ENCODE assay signal across 29 mouse cellular contexts in the genomic region with DNA sequence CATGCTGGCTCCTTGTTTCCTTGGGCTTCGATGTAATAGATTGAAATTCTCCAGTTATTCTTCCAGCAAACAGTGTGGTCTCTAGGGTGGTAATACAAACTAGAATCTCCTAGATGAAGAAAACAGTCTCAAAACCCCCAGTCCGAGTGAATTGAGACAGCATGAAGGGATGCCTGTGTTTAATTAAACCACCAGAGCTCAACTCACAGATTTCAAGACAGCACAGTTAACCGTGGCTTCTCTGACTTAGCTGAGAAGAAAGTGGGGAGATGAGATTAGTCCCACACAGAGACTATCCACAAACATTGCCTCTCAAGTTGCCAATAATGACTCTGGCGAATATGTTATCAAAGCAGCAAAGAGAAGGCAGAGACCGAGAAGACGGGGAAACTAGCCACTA.
DNase-seq lines count a peak whose midpoint lies in the region; ATAC-seq and TF ChIP-seq lines count a peak whose summit lies in the region.
"Had no signal": no experiment of that assay in that cellular context is flagged by ENCODE, and none has a peak within 500 bp of the region (broad histone marks: within the 10 kb centered on the region; RNA-seq: fewer than 3 reads in every experiment).

No protein-coding gene starts in this region.

- TF ChIP-seq POLR2A in brain, embryonic 14.5 days (IDR thresholded peaks at IDR 0.05; ENCODE audit: borderline replicate concordance, extremely low read depth, insufficient read depth, insufficient read length, poor library complexity, severe bottlenecking), result no peak

- no peak for TF ChIP-seq CTCF in brain, embryonic 14.5 days (IDR thresholded peaks at IDR 0.05; ENCODE audit: borderline replicate concordance, extremely low read depth, insufficient read depth, insufficient read length)

- no peak overlapping the region for H3K9ac ChIP-seq in midbrain, embryonic 11.5 days (ENCODE audit: low read length)
- no peak overlapping the region for H3K9ac ChIP-seq in midbrain, embryonic 15.5 days
- no peak overlapping the region for H3K9ac ChIP-seq in embryonic facial prominence, embryonic 11.5 days (replicated peaks; ENCODE audit: low read length)
- no peak overlapping the region for H3K9ac ChIP-seq in forebrain, embryonic 11.5 days (ENCODE audit: low read length)
- no peak overlapping the region for H3K9ac ChIP-seq in hindbrain, embryonic 11.5 days (ENCODE audit: low read depth, low read length)
- H3K9ac ChIP-seq: embryonic facial prominence, embryonic 12.5 days; embryonic facial prominence, embryonic 15.5 days; forebrain, embryonic 13.5 days; forebrain, embryonic 15.5 days; forebrain, postnatal 0 days had no signal

- H3K4me1 ChIP-seq in midbrain, embryonic 11.5 days (ENCODE audit: control insufficient read depth, insufficient read depth, low read length), result peaks cover 8% of the 10 kb centered on the region
- H3K4me1 ChIP-seq in midbrain, embryonic 15.5 days, result no peaks in the 10 kb centered on the region
- H3K4me1 ChIP-seq in embryonic facial prominence, embryonic 11.5 days (ENCODE audit: control insufficient read depth, insufficient read depth, low read length), result no peaks in the 10 kb centered on the region
- H3K4me1 ChIP-seq in forebrain, embryonic 11.5 days (replicated peaks; ENCODE audit: control insufficient read depth, insufficient read depth, low read length), result no peaks in the 10 kb centered on the region
- H3K4me1 ChIP-seq in hindbrain, embryonic 11.5 days (replicated peaks; ENCODE audit: control insufficient read depth, insufficient read depth, low read length), result no peaks in the 10 kb centered on the region
- H3K4me1 ChIP-seq: forebrain, embryonic 13.5 days; forebrain, embryonic 15.5 days had no signal

- no peaks in the 10 kb centered on the region for H3K27me3 ChIP-seq in midbrain, embryonic 11.5 days (ENCODE audit: control insufficient read depth, insufficient read depth, low read length)
- H3K27me3 ChIP-seq in midbrain, embryonic 15.5 days (replicated peaks), result no peaks in the 10 kb centered on the region
- H3K27me3 ChIP-seq in embryonic facial prominence, embryonic 11.5 days (ENCODE audit: control insufficient read depth, insufficient read depth, low read length), result no peaks in the 10 kb centered on the region
- no peaks in the 10 kb centered on the region for H3K27me3 ChIP-seq in forebrain, embryonic 11.5 days (ENCODE audit: control insufficient read depth, insufficient read depth, low read length)
- H3K27me3 ChIP-seq in hindbrain, embryonic 11.5 days (ENCODE audit: control insufficient read depth, insufficient read depth, low read length), result no peaks in the 10 kb centered on the region
- H3K27me3 ChIP-seq: CH12.LX; embryonic facial prominence, embryonic 12.5 days; embryonic facial prominence, embryonic 15.5 days; forebrain, embryonic 13.5 days; forebrain, embryonic 15.5 days; Patski had no signal

- ATAC-seq in midbrain, embryonic 11.5 days (ENCODE audit: low FRiP score), result no peak
- no peak for ATAC-seq in midbrain, embryonic 15.5 days (replicated peaks)
- no peak for ATAC-seq in embryonic facial prominence, embryonic 11.5 days (replicated peaks; ENCODE audit: insufficient number of reproducible peaks, low FRiP score, low TSS enrichment, low read depth)
- ATAC-seq in forebrain, embryonic 11.5 days (replicated peaks; ENCODE audit: low FRiP score), result no peak
- ATAC-seq in hindbrain, embryonic 11.5 days (ENCODE audit: low FRiP score), result no peak
- ATAC-seq: activated CD4-positive, CD25-positive, alpha-beta regulatory T cell, adult 4 months; CD4-positive, CD25-positive, alpha-beta regulatory T cell, adult 4 months; forebrain, embryonic 13.5 days; forebrain, embryonic 15.5 days; forebrain, postnatal 0 days; Patski had no signal

- no peaks in the 10 kb centered on the region for H3K9me3 ChIP-seq in midbrain, embryonic 11.5 days (ENCODE audit: control insufficient read depth, low read length)
- no peaks in the 10 kb centered on the region for H3K9me3 ChIP-seq in midbrain, embryonic 15.5 days
- no peaks in the 10 kb centered on the region for H3K9me3 ChIP-seq in embryonic facial prominence, embryonic 11.5 days (replicated peaks; ENCODE audit: control insufficient read depth, low read length)
- H3K9me3 ChIP-seq in forebrain, embryonic 11.5 days (ENCODE audit: control insufficient read depth, low read length), result no peaks in the 10 kb centered on the region
- no peaks in the 10 kb centered on the region for H3K9me3 ChIP-seq in hindbrain, embryonic 11.5 days (ENCODE audit: control insufficient read depth, low read length)
- H3K9me3 ChIP-seq: embryonic facial prominence, embryonic 12.5 days; embryonic facial prominence, embryonic 15.5 days; forebrain, embryonic 15.5 days had no signal

- 25% methylated on average over 6 of the region's 6 CpGs for whole genome bisulfite sequencing in midbrain, embryonic 11.5 days
- 37% methylated on average over 6 of the region's 6 CpGs for WGBS in midbrain, embryonic 15.5 days
- WGBS in embryonic facial prominence, embryonic 11.5 days, result 31% methylated on average over 6 of the region's 6 CpGs
- 50% methylated on average over 6 of the region's 6 CpGs for WGBS in forebrain, embryonic 11.5 days
- WGBS in hindbrain, embryonic 11.5 days, result 68% methylated on average over 6 of the region's 6 CpGs

- intact Hi-C loops in heart, postnatal 10 days (cut with DNase I), result loop anchor here (5.0 kb wide), 2 partner anchors 56 to 199 kb away; no protein-coding TSS in a partner anchor

- H3K4me3 ChIP-seq in midbrain, embryonic 11.5 days (ENCODE audit: low read depth, low read length), result no peak overlapping the region
- H3K4me3 ChIP-seq in midbrain, embryonic 15.5 days, result no peak overlapping the region
- no peak overlapping the region for H3K4me3 ChIP-seq in embryonic facial prominence, embryonic 11.5 days (ENCODE audit: low read depth, low read length)
- H3K4me3 ChIP-seq in forebrain, embryonic 11.5 days (ENCODE audit: low read depth, low read length), result no peak overlapping the region
- no peak overlapping the region for H3K4me3 ChIP-seq in hindbrain, embryonic 11.5 days (ENCODE audit: low read depth, low read length)
- H3K4me3 ChIP-seq: embryonic facial prominence, embryonic 12.5 days; embryonic facial prominence, embryonic 15.5 days; erythroblast, embryonic 14.5 days; forebrain, embryonic 10.5 days; forebrain, embryonic 13.5 days; forebrain, embryonic 15.5 days had no signal

- H3K36me3 ChIP-seq in midbrain, embryonic 11.5 days (ENCODE audit: control insufficient read depth, insufficient read depth, low read length), result no peaks in the 10 kb centered on the region
- H3K36me3 ChIP-seq in midbrain, embryonic 15.5 days (replicated peaks), result no peaks in the 10 kb centered on the region
- no peaks in the 10 kb centered on the region for H3K36me3 ChIP-seq in embryonic facial prominence, embryonic 11.5 days (replicated peaks; ENCODE audit: control insufficient read depth, insufficient read depth, low read depth, low read length)
- H3K36me3 ChIP-seq in forebrain, embryonic 11.5 days (ENCODE audit: control insufficient read depth, insufficient read depth, low read length), result no peaks in the 10 kb centered on the region
- H3K36me3 ChIP-seq in hindbrain, embryonic 11.5 days (ENCODE audit: control insufficient read depth, insufficient read depth, low read length), result no peaks in the 10 kb centered on the region
- H3K36me3 ChIP-seq: embryonic facial prominence, embryonic 12.5 days; embryonic facial prominence, embryonic 15.5 days; forebrain, embryonic 10.5 days; forebrain, embryonic 15.5 days; G1E had no signal

- no peak overlapping the region for H3K4me2 ChIP-seq in midbrain, embryonic 11.5 days
- no peak overlapping the region for H3K4me2 ChIP-seq in midbrain, embryonic 15.5 days
- no peak overlapping the region for H3K4me2 ChIP-seq in embryonic facial prominence, embryonic 11.5 days (ENCODE audit: low read depth, low read length)
- no peak overlapping the region for H3K4me2 ChIP-seq in forebrain, embryonic 11.5 days (ENCODE audit: low read depth, low read length, severe bottlenecking)
- no peak overlapping the region for H3K4me2 ChIP-seq in hindbrain, embryonic 11.5 days (replicated peaks; ENCODE audit: low read depth, low read length)
- H3K4me2 ChIP-seq: embryonic facial prominence, embryonic 12.5 days; embryonic facial prominence, embryonic 15.5 days; forebrain, embryonic 13.5 days; forebrain, embryonic 15.5 days had no signal

- H3K27ac ChIP-seq in midbrain, embryonic 11.5 days (ENCODE audit: low read depth, low read length), result no peak overlapping the region
- no peak overlapping the region for H3K27ac ChIP-seq in midbrain, embryonic 15.5 days
- H3K27ac ChIP-seq in embryonic facial prominence, embryonic 11.5 days (replicated peaks; ENCODE audit: low read depth, low read length), result no peak overlapping the region
- H3K27ac ChIP-seq in forebrain, embryonic 11.5 days (ENCODE audit: low read depth, low read length), result no peak overlapping the region
- no peak overlapping the region for H3K27ac ChIP-seq in hindbrain, embryonic 11.5 days (ENCODE audit: low read depth, low read length)
- H3K27ac ChIP-seq: embryonic facial prominence, embryonic 12.5 days; embryonic facial prominence, embryonic 15.5 days; forebrain, embryonic 10.5 days; forebrain, embryonic 13.5 days; forebrain, embryonic 15.5 days had no signal

- DNase-seq in heart, adult 11 months, result peak; percentile 62
- DNase-seq in heart, postnatal 10 days, result no peak
- DNase-seq in midbrain, embryonic 11.5 days (ENCODE audit: low spot score, missing footprints), result peak; percentile 84
- DNase-seq in brain, embryonic 14.5 days (ENCODE audit: low read depth), result peak; percentile 17
- DNase-seq in embryonic facial prominence, embryonic 11.5 days (ENCODE audit: low spot score), result peak; percentile 38
- DNase-seq in forebrain, embryonic 11.5 days (ENCODE audit: low spot score), result no peak
- no peak for DNase-seq in hindbrain, embryonic 11.5 days (ENCODE audit: low spot score)
- DNase-seq: adrenal gland, adult 8-10 months; adrenal gland, postnatal 14 days; adrenal gland, postnatal 36 days; B cell, adult 2 months; cerebellum, adult 11 months; cerebellum, adult 2 months; cerebellum, adult 9-10 months; cerebellum, postnatal 10 days; cerebellum, postnatal 25 days; forebrain, postnatal 0 days had no signal

Comparison
In these comparisons a context has a peak if more than half of its experiments do, and no peak if none do; other contexts are left out.
1. DNase-seq: peak in heart, adult 11 months (single experiment), midbrain, embryonic 11.5 days (single experiment), brain, embryonic 14.5 days (single experiment) and embryonic facial prominence, embryonic 11.5 days (single experiment); none in heart, postnatal 10 days (0 of 2), forebrain, embryonic 11.5 days (single experiment) and hindbrain, embryonic 11.5 days (single experiment).